Mouse (Mus musculus) macrophage (primary cell): Measurements from ENCODE around the gene Ift20. TPM values are rescaled to one million over a fixed set of nuclear protein-coding genes. Genes with fewer than 3 reads are reported as not detected.
"Not testable (repeated sequence)": the region's sequence is repeated elsewhere in the genome, so short reads cannot be mapped to it uniquely, and the experiment has no call there.

Source experiments
- H3K27ac ChIP-seq: fragments of 350-480 bp; formaldehyde crosslinking; 2 replicates; pipeline ENCODE4 v1.9.0; 2021
- H3K36me3 ChIP-seq: fragments of 350-480 bp; formaldehyde crosslinking; 2 replicates; pipeline ENCODE4 v1.9.0; 2021; ENCODE audit errors: inconsistent target
- H3K4me3 ChIP-seq: fragments of 350-480 bp; formaldehyde crosslinking; 2 replicates; pipeline ENCODE4 v1.9.0; 2021; ENCODE audit errors: inconsistent target
- H3K79me2 ChIP-seq: fragments of 350-480 bp; formaldehyde crosslinking; 2 replicates; pipeline ENCODE4 v1.9.0; 2021; ENCODE audit errors: inconsistent target
- WGBS: methylation state at CpG from one replicate; pipeline ENCODE4 v1.1.7; 2026; ENCODE audit warnings: inconsistent platforms; ENCODE audit not compliant: missing documents; 5-methylcytosine and 5-hydroxymethylcytosine counted together
- polyA plus RNA-seq: library from polyadenylated mRNA; stranded (reverse); fragments of 250-400 nt; gene quantifications from 3 replicates; pipeline ENCODE4 v1.2.4, GENCODE M21; 2018; ENCODE audit warnings: inconsistent platforms

Gene Ift20
- polyA plus RNA-seq, 1 experiment from 2014 or later: 49.9 TPM

DNA sequence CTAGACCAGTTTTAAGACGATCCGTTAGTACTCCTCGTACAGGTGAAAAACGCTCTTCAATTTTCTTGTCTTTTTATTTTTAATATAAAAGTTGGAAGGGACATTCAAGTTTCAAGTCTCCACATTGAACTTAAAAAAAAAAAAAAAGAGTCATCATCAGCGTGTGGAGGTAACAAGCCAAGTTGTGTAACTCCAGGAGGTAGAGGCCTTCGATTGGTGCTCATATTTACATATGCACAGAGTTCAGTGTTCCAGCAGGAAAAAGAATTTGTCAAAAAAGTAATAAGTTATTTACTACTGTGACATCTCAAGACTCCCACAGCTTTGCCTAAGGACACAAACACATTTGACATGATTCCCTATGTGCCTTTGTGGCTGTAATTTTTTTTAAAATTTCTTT, 31.5 kb downstream of the Ift20 start:
- no peaks in the 10 kb centered on the region for H3K79me2 ChIP-seq
- WGBS: 93% methylated on average over 6 of the region's 6 CpGs
- no peak overlapping the region for H3K27ac ChIP-seq
- no peak overlapping the region for H3K4me3 ChIP-seq
- no peaks in the 10 kb centered on the region for H3K36me3 ChIP-seq

DNA sequence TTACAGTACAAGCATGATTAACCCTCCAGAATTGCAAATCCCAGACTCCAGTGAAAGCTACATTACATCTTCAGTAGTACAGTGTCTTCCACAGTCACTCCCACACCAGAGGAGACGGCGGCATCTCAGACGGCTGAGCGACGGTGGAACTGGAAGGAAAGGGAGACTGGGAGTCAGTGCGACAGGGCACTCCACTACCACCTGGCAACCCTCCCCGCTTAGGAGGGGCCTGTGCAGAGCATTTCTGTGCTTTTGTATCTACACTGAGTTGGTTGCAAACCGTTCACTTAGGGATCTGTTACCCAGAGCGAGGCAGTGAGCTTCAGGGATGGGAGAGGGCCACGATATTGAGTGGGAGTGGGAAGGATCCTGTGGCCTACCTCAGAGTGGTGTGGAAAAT, 32.7 kb downstream of the Ift20 start:
- 94% methylated on average over 9 of the region's 10 CpGs for WGBS
- Histone ChIP-seq H3K36me3 (no peaks in the 10 kb centered on the region), H3K79me2 (no peaks in the 10 kb centered on the region), H3K4me3 (no peak overlapping the region), H3K27ac (no peak overlapping the region)

DNA sequence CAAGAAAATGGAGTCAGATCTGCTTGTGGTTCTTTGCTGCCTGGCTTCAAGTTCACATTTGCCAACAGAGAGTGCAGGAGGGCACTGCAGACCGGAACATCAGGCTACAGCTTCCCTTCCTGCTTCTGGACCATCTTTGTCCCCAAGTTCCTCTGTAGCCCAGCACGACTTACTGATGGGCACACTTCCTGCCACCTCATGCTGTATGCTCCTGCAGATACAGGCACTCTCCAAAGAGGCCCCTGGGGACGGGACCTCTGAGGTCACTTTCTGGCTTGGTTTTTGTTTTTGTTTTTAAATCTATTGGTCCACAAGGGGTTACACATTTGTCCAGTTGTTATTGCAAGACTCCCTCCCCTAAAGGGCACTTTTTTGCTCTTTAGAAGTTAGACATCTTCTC, 33.6 kb downstream of the Ift20 start:
- Histone ChIP-seq H3K27ac (no peak overlapping the region), H3K4me3 (no peak overlapping the region), H3K79me2 (no peaks in the 10 kb centered on the region), H3K36me3 (no peaks in the 10 kb centered on the region)
- 33% methylated on average over 3 of the region's 3 CpGs for WGBS

DNA sequence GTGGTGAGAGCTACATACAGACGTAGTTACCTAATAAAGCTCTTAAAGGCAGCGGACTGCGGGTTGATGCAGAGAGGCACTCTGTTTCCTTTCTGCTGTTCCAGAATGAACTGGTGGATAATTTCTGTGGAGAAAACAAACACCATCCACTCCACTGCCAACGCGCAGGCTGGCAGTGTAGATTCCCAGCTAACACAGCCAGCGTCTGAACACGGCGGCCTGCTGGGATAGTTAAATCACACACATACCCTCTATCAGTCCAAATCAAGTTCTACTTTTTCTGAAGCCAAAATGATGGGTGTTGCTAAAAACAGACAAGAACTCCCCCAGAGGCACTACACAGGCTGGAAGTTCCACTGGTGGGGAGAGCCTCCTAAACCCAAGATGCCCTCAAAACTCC, 35.3 kb downstream of the Ift20 start:
- Histone ChIP-seq H3K36me3 (no peaks in the 10 kb centered on the region), H3K79me2 (no peaks in the 10 kb centered on the region), H3K27ac (no peak overlapping the region), H3K4me3 (no peak overlapping the region)
- 97% methylated on average over 5 of the region's 8 CpGs for WGBS

DNA sequence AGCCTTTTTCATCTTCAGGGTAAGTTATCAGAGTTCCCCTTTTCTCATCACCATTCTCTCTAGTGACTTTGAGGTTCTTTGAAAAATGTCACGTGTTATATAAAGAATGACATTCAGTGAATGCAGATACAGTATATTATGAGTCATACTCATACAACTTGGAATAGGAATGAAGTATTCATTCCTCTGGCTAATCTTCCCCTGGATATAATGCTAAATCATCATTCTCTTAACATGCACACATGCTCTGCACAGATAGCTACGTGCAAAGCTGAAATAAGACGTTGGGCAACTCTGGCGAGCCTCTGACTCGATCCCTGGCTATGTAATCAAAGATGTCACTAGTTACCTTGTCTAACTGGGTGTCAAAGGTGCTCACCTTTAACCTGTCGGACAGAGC, 35.7 kb downstream of the Ift20 start:
- Histone ChIP-seq H3K4me3 (no peak overlapping the region), H3K36me3 (no peaks in the 10 kb centered on the region), H3K27ac (no peak overlapping the region), H3K79me2 (no peaks in the 10 kb centered on the region)
- 72% methylated on average over 6 of the region's 6 CpGs for WGBS

DNA sequence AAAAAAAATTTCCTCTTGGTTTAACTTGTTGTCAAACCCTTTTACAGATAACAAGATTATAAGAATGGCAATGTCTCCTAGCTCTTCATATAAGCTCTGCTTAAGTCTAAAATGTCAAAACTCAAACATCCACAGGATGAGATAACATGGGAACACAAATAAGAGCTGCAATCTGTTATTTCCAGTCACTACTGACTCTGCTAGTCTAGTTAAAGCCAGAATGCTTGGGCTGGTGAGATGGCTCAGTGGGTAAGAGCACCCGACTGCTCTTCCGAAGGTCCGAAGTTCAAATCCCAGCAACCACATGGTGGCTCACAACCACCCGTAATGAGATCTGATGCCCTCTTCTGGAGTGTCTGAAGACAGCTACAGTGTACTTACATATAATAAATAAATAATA, 37.9 kb downstream of the Ift20 start:
- H3K79me2 ChIP-seq, H3K4me3 ChIP-seq, H3K27ac ChIP-seq, H3K36me3 ChIP-seq: not testable (repeated sequence)
- no CpG with 5 or more reads among the region's 4 CpGs for WGBS

DNA sequence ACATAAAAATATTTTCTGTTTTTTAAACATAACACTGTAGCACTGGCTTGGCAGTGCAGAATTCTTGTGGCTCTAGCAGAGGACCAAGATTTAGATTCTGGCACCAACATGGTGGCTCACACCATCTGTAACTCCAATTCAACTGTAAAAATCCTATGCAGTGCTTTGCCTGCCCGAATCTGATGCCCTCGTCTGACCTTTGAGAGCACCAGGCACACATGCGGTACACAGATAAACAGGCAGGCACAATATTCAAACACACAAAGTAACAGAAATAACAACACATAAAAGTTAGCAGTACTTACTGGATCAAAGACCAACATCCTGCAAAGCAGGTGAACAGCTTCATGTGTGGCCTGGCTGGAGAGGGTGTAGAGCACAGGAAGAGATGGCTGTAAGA, 38.4 kb downstream of the Ift20 start:
- no peak overlapping the region for H3K27ac ChIP-seq
- WGBS: 95% methylated on average over 3 of the region's 3 CpGs
- no peak overlapping the region for H3K4me3 ChIP-seq
- no peaks in the 10 kb centered on the region for H3K79me2 ChIP-seq
- H3K36me3 ChIP-seq: no peaks in the 10 kb centered on the region

DNA sequence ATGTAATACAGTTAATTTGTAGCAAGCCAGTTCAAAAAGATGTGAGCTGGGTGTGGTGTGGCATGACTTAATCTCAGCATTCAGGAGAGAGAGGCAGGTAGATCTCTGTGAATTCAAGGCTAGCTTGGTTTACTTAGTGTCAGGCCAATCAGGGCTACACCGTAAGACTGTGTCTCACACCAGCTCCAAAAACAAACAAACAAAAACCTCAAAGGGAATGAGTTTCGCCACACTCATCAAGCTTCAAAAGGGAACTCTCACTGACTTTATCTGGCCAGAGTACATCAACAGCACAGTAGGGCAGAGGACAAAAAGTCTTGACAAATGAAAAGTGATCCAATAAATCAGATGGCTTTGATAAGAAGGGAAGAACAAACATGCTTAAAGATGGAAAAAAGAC, 38.8 kb downstream of the Ift20 start:
- 100% methylated on average over 2 of the region's 2 CpGs for WGBS
- no peaks in the 10 kb centered on the region for H3K79me2 ChIP-seq
- H3K4me3 ChIP-seq: no peak overlapping the region
- H3K27ac ChIP-seq: no peak overlapping the region
- H3K36me3 ChIP-seq: no peaks in the 10 kb centered on the region

DNA sequence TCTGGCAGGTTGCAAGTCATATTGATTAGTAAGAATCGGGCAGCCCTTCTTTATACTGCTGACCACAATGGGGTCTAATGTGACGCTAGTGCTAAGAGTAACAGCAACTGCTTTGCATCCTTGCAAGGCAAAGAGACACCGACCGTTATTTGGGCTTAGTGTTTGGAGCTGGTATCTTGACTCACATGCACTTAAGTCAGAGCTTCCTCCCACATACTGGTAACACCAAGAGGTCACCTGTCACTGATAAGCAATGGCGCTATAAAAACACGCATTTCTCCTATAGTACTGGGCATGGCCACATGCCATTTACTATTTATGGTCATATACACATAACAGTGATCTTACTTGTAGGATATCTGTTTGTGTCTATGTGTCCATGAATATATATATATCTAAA, 46.7 kb downstream of the Ift20 start:
- Histone ChIP-seq H3K36me3 (0 out of 2 replicates have a peak, but pooled peaks cover 7% of the 10 kb centered on the region), H3K27ac (no peak overlapping the region), H3K4me3 (no peak overlapping the region), H3K79me2 (no peaks in the 10 kb centered on the region)
- WGBS: 97% methylated on average over 6 of the region's 6 CpGs

DNA sequence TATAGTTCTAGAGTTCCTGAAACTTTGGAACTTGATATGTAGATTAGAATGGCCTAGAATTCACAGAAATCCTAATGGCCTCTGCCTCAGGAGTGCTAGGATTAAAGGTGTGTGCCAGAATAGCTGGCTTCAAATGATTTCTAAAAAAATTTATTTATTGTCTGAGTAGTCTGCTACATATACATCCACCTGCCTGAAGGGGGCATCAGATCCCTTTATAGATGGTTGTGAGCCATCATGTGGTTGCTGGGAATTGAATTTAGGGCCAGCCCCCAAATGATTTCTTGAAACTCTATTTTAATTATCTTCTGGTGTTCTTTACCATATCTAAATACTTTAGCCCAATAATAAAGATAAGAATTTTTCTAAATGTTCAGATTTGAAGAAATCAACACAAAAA, 49.9 kb downstream of the Ift20 start:
- 0 out of 2 replicates have a peak, but pooled peaks cover 7% of the 10 kb centered on the region for H3K36me3 ChIP-seq
- H3K4me3 ChIP-seq: no peak overlapping the region
- no peak overlapping the region for H3K27ac ChIP-seq
- no peaks in the 10 kb centered on the region for H3K79me2 ChIP-seq

DNA sequence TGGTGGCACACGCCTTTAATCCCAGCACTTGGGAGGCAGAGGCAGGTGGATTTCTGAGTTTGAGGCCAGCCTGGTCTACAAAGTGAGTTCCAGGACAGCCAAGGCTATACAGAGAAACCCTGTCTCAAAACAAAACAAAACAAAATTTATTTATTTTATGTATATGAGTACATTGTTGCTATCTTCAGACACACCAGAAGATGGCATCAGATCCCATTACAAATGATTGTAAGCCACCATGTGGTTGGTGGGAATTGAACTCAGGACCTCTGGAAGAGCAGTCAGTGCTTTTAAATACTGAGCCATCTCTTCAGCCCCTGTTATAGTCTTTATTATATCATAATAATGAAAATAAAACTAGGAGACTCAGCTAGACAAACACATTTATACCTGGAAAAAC, 51.5 kb downstream of the Ift20 start:
- H3K36me3 ChIP-seq, H3K4me3 ChIP-seq, H3K27ac ChIP-seq, H3K79me2 ChIP-seq: not testable (repeated sequence)
- WGBS: 100% methylated on average over 1 of the region's 1 CpGs

Other genes starting within 250 kb of the Ift20 start
- 0.32 to 1.4 TPM (median 0.54 TPM) in 3 replicates for gene BC030499, start 245.5 kb upstream of the Ift20 start, polyA plus RNA-seq
- gene Spag5, start 234.8 kb upstream of the Ift20 start, polyA plus RNA-seq: 0.66 to 3.3 TPM (median 2.6 TPM) in 3 replicates
- gene Aldoc, start 213.4 kb upstream of the Ift20 start, polyA plus RNA-seq: 6.8 to 30.2 TPM (median 7.3 TPM) in 3 replicates
- 66.8 to 71.6 TPM (median 67.7 TPM) in 3 replicates for gene Pigs, start 207.9 kb upstream of the Ift20 start, polyA plus RNA-seq
- gene Unc119, start 192.9 kb upstream of the Ift20 start, polyA plus RNA-seq: 21.6 to 57.5 TPM (median 31.3 TPM) in 3 replicates
- gene Foxn1, start 149.8 kb upstream of the Ift20 start, polyA plus RNA-seq: not detected in 3 replicates
- gene Slc13a2, start 114.1 kb upstream of the Ift20 start, polyA plus RNA-seq: 0.20 to 0.62 TPM (median 0.36 TPM) in 3 replicates
- 5.8 to 11.1 TPM (median 6.3 TPM) in 3 replicates for gene Slc46a1, start 70.7 kb upstream of the Ift20 start, polyA plus RNA-seq
- gene Sarm1, start 38.6 kb upstream of the Ift20 start, polyA plus RNA-seq: 0.04 to 0.16 TPM (median 0.12 TPM) in 3 replicates
- not detected in 3 replicates for gene Vtn, start 37.3 kb upstream of the Ift20 start, polyA plus RNA-seq
- gene Sebox, start 32.9 kb upstream of the Ift20 start, polyA plus RNA-seq: not detected in 3 replicates
- gene Tmem199, start 24.2 kb upstream of the Ift20 start, polyA plus RNA-seq: 25.0 to 37.9 TPM (median 35.3 TPM) in 3 replicates
- gene Poldip2, start 24.2 kb upstream of the Ift20 start, polyA plus RNA-seq: 31.1 to 47.7 TPM (median 32.4 TPM) in 3 replicates
- gene Tnfaip1, start within 50 bp of the Ift20 start, polyA plus RNA-seq: 24.7 to 34.4 TPM (median 28.0 TPM) in 3 replicates
- gene Tmem97, start 14.4 kb downstream of the Ift20 start, polyA plus RNA-seq: 48.9 to 61.4 TPM (median 53.9 TPM) in 3 replicates
- gene Nlk, start 161.0 kb downstream of the Ift20 start, polyA plus RNA-seq: 12.9 to 23.2 TPM (median 16.9 TPM) in 3 replicates
- gene Ccnq, start 215.4 kb downstream of the Ift20 start, polyA plus RNA-seq: 9.6 to 19.0 TPM (median 16.3 TPM) in 3 replicates